Mouse (Mus musculus) liver, adult 2 months (tissue): ENCODE data around the gene Fam71e2.

Source experiments
- CTCF ChIP-seq: fragments of 200-500 bp; IDR thresholded peaks from 2 replicates; pipeline ENCODE4 v1.5.1; 2011; ENCODE audit warnings: low read depth, low read length, control low read depth
- POLR2A ChIP-seq: fragments of 200-500 bp; IDR thresholded peaks from 2 replicates; pipeline ENCODE4 v1.6.1; 2011; ENCODE audit warnings: low read length, control low read depth; ENCODE audit not compliant: insufficient read depth; ENCODE audit errors: extremely low read depth

- TF ChIP-seq CTCF (no peak), POLR2A (no peak)
Measured at GRCm38 (mm10) chr7:4740309-4740727, 30.8 kb downstream of the Fam71e2 start.
